Mouse (Mus musculus): ENCODE data around the gene Gm128.

GRCm38 (mm10) chr3:95275161-95275560 is 33.8 kb upstream of the Gm128 start:
- TF ChIP-seq POLR2A (IDR thresholded peaks at IDR 0.05; ENCODE audit: insufficient read length, low read depth) (no peak), POLR2AphosphoS2 (IDR thresholded peaks at IDR 0.05; ENCODE audit: insufficient read length, low read depth) (no peak), TCF12 (IDR thresholded peaks at IDR 0.05; ENCODE audit: insufficient read depth, poor library complexity, severe bottlenecking) (no peak), MYOD1 (IDR thresholded peaks at IDR 0.05; ENCODE audit: control insufficient read depth in 1 of 3, insufficient read length in 2 of 3, low read depth in 2 of 3) (no peak), E2F4 (IDR thresholded peaks at IDR 0.05; ENCODE audit: insufficient read depth) (no peak), USF1 (IDR thresholded peaks at IDR 0.05; ENCODE audit: low read depth) (no peak), CEBPB (IDR thresholded peaks at IDR 0.05; ENCODE audit: insufficient read depth, poor library complexity, severe bottlenecking) (no peak), MYOG (IDR thresholded peaks at IDR 0.05; ENCODE audit: control insufficient read depth in 1 of 3, insufficient read depth in 1 of 3, insufficient read length in 2 of 3, low read depth in 2 of 3) (no peak)
